In genomic region chr9:69087325-69087724, GRCm38 (mm10) we compare ENCODE assay signal across 18 mouse cellular contexts.
DNase-seq lines count a peak whose midpoint lies in the region; ATAC-seq and TF ChIP-seq lines count a peak whose summit lies in the region.
"Had no signal": no experiment of that assay in that cellular context is flagged by ENCODE, and none has a peak within 500 bp of the region (broad histone marks: within the 10 kb centered on the region; RNA-seq: fewer than 3 reads in every experiment).

No protein-coding gene starts in this region.

- H3K36me3 ChIP-seq in stomach, embryonic 15.5 days, result no peaks in the 10 kb centered on the region
- no peaks in the 10 kb centered on the region for H3K36me3 ChIP-seq in stomach, postnatal 0 days (ENCODE audit: control insufficient read depth, insufficient read depth, low read length)
- no peaks in the 10 kb centered on the region for H3K36me3 ChIP-seq in liver, embryonic 11.5 days (ENCODE audit: control insufficient read depth, insufficient read depth, low read length)
- H3K36me3 ChIP-seq in liver, embryonic 15.5 days (replicated peaks), result no peaks in the 10 kb centered on the region
- no peaks in the 10 kb centered on the region for H3K36me3 ChIP-seq in limb, embryonic 10.5 days
- H3K36me3 ChIP-seq in hindbrain, embryonic 12.5 days, result no peaks in the 10 kb centered on the region
- H3K36me3 ChIP-seq: embryonic facial prominence, embryonic 12.5 days; heart, embryonic 13.5 days; hindbrain, embryonic 13.5 days had no signal

- no peak overlapping the region for H3K27ac ChIP-seq in stomach, embryonic 15.5 days
- no peak overlapping the region for H3K27ac ChIP-seq in stomach, postnatal 0 days (replicated peaks)
- no peak overlapping the region for H3K27ac ChIP-seq in liver, embryonic 11.5 days (ENCODE audit: low read depth, low read length)
- H3K27ac ChIP-seq in liver, embryonic 15.5 days (replicated peaks), result peak overlapping the region; percentile 71
- no peak overlapping the region for H3K27ac ChIP-seq in limb, embryonic 10.5 days
- no peak overlapping the region for H3K27ac ChIP-seq in hindbrain, embryonic 12.5 days
- H3K27ac ChIP-seq: embryonic facial prominence, embryonic 12.5 days; forebrain, embryonic 13.5 days; heart, embryonic 13.5 days; hindbrain, embryonic 13.5 days had no signal

- no peak for DNase-seq in stomach, postnatal 0 days (ENCODE audit: low spot score)
- no peak for DNase-seq in liver, embryonic 11.5 days (ENCODE audit: low spot score)
- no peak for DNase-seq in limb, embryonic 10.5 days (ENCODE audit: low spot score)
- no peak for DNase-seq in cerebellum, adult 18-20 months
- DNase-seq: adrenal gland, postnatal 10 days; cerebellum, adult 11-12 months; cerebellum, postnatal 10 days; forebrain, postnatal 0 days; gastrocnemius, postnatal 14 days; heart, postnatal 36 days had no signal

- TF ChIP-seq EP300 in stomach, postnatal 0 days (optimal IDR thresholded peaks at IDR 0.05), result no peak

- ATAC-seq in stomach, embryonic 15.5 days (ENCODE audit: insufficient read depth, low FRiP score, low read depth), result peak; percentile 73; the same call in 1 of the 2 replicates
- no peak for ATAC-seq in stomach, postnatal 0 days (ENCODE audit: low FRiP score, low TSS enrichment)
- ATAC-seq in liver, embryonic 11.5 days (replicated peaks; ENCODE audit: low FRiP score), result peak; percentile 92
- peak; percentile 98 for ATAC-seq in liver, embryonic 15.5 days (ENCODE audit: insufficient read depth)
- ATAC-seq in megakaryocyte-erythroid progenitor cell, adult 5-6 weeks (replicated peaks; ENCODE audit: low FRiP score, low TSS enrichment, poor library complexity, severe bottlenecking), result peak; percentile 91
- ATAC-seq in hindbrain, embryonic 12.5 days (ENCODE audit: low FRiP score), result no peak
- ATAC-seq: forebrain, embryonic 13.5 days; forebrain, postnatal 0 days had no signal

- WGBS in stomach, embryonic 15.5 days, result 82% methylated on average over 1 of the region's 1 CpGs
- WGBS in stomach, postnatal 0 days, result 88% methylated on average over 1 of the region's 1 CpGs
- 42% methylated on average over 1 of the region's 1 CpGs for WGBS in liver, embryonic 11.5 days
- WGBS in liver, embryonic 15.5 days (ENCODE audit: insufficient replicate concordance), result 12% methylated on average over 1 of the region's 1 CpGs
- 93% methylated on average over 1 of the region's 1 CpGs for WGBS in limb, embryonic 10.5 days
- whole genome bisulfite sequencing in hindbrain, embryonic 12.5 days, result 90% methylated on average over 1 of the region's 1 CpGs

- no peaks in the 10 kb centered on the region for H3K27me3 ChIP-seq in stomach, embryonic 15.5 days (replicated peaks)
- no peaks in the 10 kb centered on the region for H3K27me3 ChIP-seq in stomach, postnatal 0 days (ENCODE audit: control insufficient read depth, insufficient read depth, low read length)
- no peaks in the 10 kb centered on the region for H3K27me3 ChIP-seq in liver, embryonic 11.5 days (replicated peaks; ENCODE audit: control insufficient read depth, insufficient read depth, low read length)
- no peaks in the 10 kb centered on the region for H3K27me3 ChIP-seq in liver, embryonic 15.5 days
- peaks cover 6% of the 10 kb centered on the region; the same call in 1 of the 2 replicates for H3K27me3 ChIP-seq in limb, embryonic 10.5 days (ENCODE audit: low read depth, poor library complexity, severe bottlenecking)
- peaks cover 12% of the 10 kb centered on the region for H3K27me3 ChIP-seq in hindbrain, embryonic 12.5 days
- H3K27me3 ChIP-seq: embryonic facial prominence, embryonic 12.5 days; forebrain, embryonic 13.5 days; heart, embryonic 13.5 days had no signal

- no peaks in the 10 kb centered on the region for H3K9me3 ChIP-seq in stomach, embryonic 15.5 days
- H3K9me3 ChIP-seq in stomach, postnatal 0 days (ENCODE audit: control insufficient read depth, low read length), result no peaks in the 10 kb centered on the region
- H3K9me3 ChIP-seq in liver, embryonic 11.5 days (ENCODE audit: control insufficient read depth, low read length), result no peaks in the 10 kb centered on the region
- no peaks in the 10 kb centered on the region for H3K9me3 ChIP-seq in liver, embryonic 15.5 days (replicated peaks)
- no peaks in the 10 kb centered on the region for H3K9me3 ChIP-seq in limb, embryonic 10.5 days (replicated peaks)
- H3K9me3 ChIP-seq in hindbrain, embryonic 12.5 days (replicated peaks), result no peaks in the 10 kb centered on the region
- H3K9me3 ChIP-seq: embryonic facial prominence, embryonic 12.5 days; forebrain, embryonic 13.5 days; heart, embryonic 13.5 days; hindbrain, embryonic 13.5 days had no signal

- no peak for TF ChIP-seq CTCF in stomach, postnatal 0 days (IDR thresholded peaks at IDR 0.05; ENCODE audit: low read depth)

- no peak overlapping the region for H3K4me2 ChIP-seq in stomach, embryonic 15.5 days
- H3K4me2 ChIP-seq in stomach, postnatal 0 days (replicated peaks; ENCODE audit: low read depth), result no peak overlapping the region
- no peak overlapping the region for H3K4me2 ChIP-seq in liver, embryonic 11.5 days
- peak overlapping the region; percentile 37; the same call in 1 of the 2 replicates for H3K4me2 ChIP-seq in liver, embryonic 15.5 days
- no peak overlapping the region for H3K4me2 ChIP-seq in hindbrain, embryonic 12.5 days (replicated peaks)
- H3K4me2 ChIP-seq: embryonic facial prominence, embryonic 12.5 days; forebrain, embryonic 13.5 days; heart, embryonic 13.5 days; hindbrain, embryonic 13.5 days had no signal

- no peak overlapping the region for H3K4me3 ChIP-seq in stomach, embryonic 15.5 days (replicated peaks)
- no peak overlapping the region for H3K4me3 ChIP-seq in stomach, postnatal 0 days (ENCODE audit: low read depth, low read length)
- no peak overlapping the region for H3K4me3 ChIP-seq in liver, embryonic 11.5 days (ENCODE audit: low read depth, low read length)
- H3K4me3 ChIP-seq in liver, embryonic 15.5 days (replicated peaks), result no peak overlapping the region
- H3K4me3 ChIP-seq in limb, embryonic 10.5 days, result no peak overlapping the region
- no peak overlapping the region for H3K4me3 ChIP-seq in hindbrain, embryonic 12.5 days
- H3K4me3 ChIP-seq: embryonic facial prominence, embryonic 12.5 days; forebrain, embryonic 13.5 days; heart, embryonic 13.5 days; hindbrain, embryonic 13.5 days had no signal

- H3K4me1 ChIP-seq in stomach, embryonic 15.5 days, result peaks cover 8% of the 10 kb centered on the region
- no peaks in the 10 kb centered on the region for H3K4me1 ChIP-seq in stomach, postnatal 0 days (replicated peaks; ENCODE audit: control insufficient read depth, insufficient read depth)
- H3K4me1 ChIP-seq in liver, embryonic 11.5 days (replicated peaks; ENCODE audit: control insufficient read depth, insufficient read depth, low read length), result peaks cover 15% of the 10 kb centered on the region
- H3K4me1 ChIP-seq in liver, embryonic 15.5 days (replicated peaks), result peaks cover 34% of the 10 kb centered on the region
- H3K4me1 ChIP-seq in limb, embryonic 10.5 days, result peaks cover 21% of the 10 kb centered on the region
- H3K4me1 ChIP-seq in hindbrain, embryonic 12.5 days, result peaks cover 21% of the 10 kb centered on the region

- H3K9ac ChIP-seq in stomach, embryonic 15.5 days, result no peak overlapping the region
- H3K9ac ChIP-seq in stomach, postnatal 0 days (ENCODE audit: low read length), result no peak overlapping the region
- H3K9ac ChIP-seq in liver, embryonic 11.5 days (ENCODE audit: low read depth, low read length), result no peak overlapping the region
- no peak overlapping the region for H3K9ac ChIP-seq in liver, embryonic 15.5 days
- H3K9ac ChIP-seq in hindbrain, embryonic 12.5 days, result no peak overlapping the region
- H3K9ac ChIP-seq: embryonic facial prominence, embryonic 12.5 days; forebrain, embryonic 13.5 days; forebrain, postnatal 0 days; heart, embryonic 13.5 days; hindbrain, embryonic 13.5 days had no signal

Comparison
In these comparisons a context has a peak if more than half of its experiments do, and no peak if none do; other contexts are left out.
1. ATAC-seq: peak in stomach, embryonic 15.5 days (single experiment), liver, embryonic 11.5 days (single experiment), liver, embryonic 15.5 days (single experiment) and megakaryocyte-erythroid progenitor cell, adult 5-6 weeks (single experiment); none in stomach, postnatal 0 days (single experiment) and hindbrain, embryonic 12.5 days (single experiment).